Mouse (Mus musculus) MEL (cell line): Measurements from ENCODE around the gene Plcb3.

Experiments
- CHD2 ChIP-seq: IDR thresholded peaks from 2 replicates; pipeline ENCODE4 v1.6.1; 2011; ENCODE audit warnings: low read length, improper control_type of control experiment
- CTCF ChIP-seq, 3 experiments: IDR thresholded peaks in 2 of 3; conservative IDR thresholded peaks in 1 of 3; 2 replicates each; pipeline ENCODE4 v1.5.1; 2011 to 2012; ENCODE audit warnings: low read length in 3 of 3, low read depth in 2 of 3, mild to moderate bottlenecking in 2 of 3, improper control_type of control experiment in 1 of 3, inconsistent platforms in 1 of 3, mixed read lengths in 1 of 3, moderate library complexity in 1 of 3; ENCODE audit not compliant: control insufficient read depth in 1 of 3, insufficient read depth in 1 of 3, poor library complexity in 1 of 3, severe bottlenecking in 1 of 3
- E2F4 ChIP-seq: IDR thresholded peaks from 2 replicates; pipeline ENCODE4 v1.6.1; 2011; ENCODE audit warnings: low read depth, low read length, improper control_type of control experiment, borderline replicate concordance
- GABPA ChIP-seq: IDR thresholded peaks from 2 replicates; pipeline ENCODE4 v1.6.1; 2012; ENCODE audit warnings: low read depth, mild to moderate bottlenecking, inconsistent platforms, low read length, improper control_type of control experiment, moderate library complexity
- GATA1 ChIP-seq: IDR thresholded peaks from 2 replicates; pipeline ENCODE4 v1.6.1; 2011; ENCODE audit warnings: low read depth, low read length, improper control_type of control experiment
- NELFE ChIP-seq: IDR thresholded peaks from 2 replicates; pipeline ENCODE4 v1.6.1; 2011; ENCODE audit warnings: low read depth, low read length, improper control_type of control experiment
- POLR2A ChIP-seq, 2 experiments: IDR thresholded peaks; 2 replicates each; pipeline ENCODE4 v1.6.1; 2011 to 2012; ENCODE audit warnings: low read length in 2 of 2, mild to moderate bottlenecking in 2 of 2, control low read depth in 1 of 2, improper control_type of control experiment in 1 of 2, low read depth in 1 of 2, moderate library complexity in 1 of 2; ENCODE audit not compliant: control insufficient read depth in 1 of 2, insufficient read depth in 1 of 2, poor library complexity in 1 of 2
- POLR2AphosphoS5 ChIP-seq: IDR thresholded peaks from 2 replicates; pipeline ENCODE4 v1.6.1; 2012; ENCODE audit warnings: low read depth, borderline replicate concordance, mild to moderate bottlenecking, inconsistent platforms, low read length, moderate library complexity, mixed read lengths
- RAD21 ChIP-seq: IDR thresholded peaks from 2 replicates; pipeline ENCODE4 v1.6.1; 2011; ENCODE audit warnings: mild to moderate bottlenecking, low read depth, low read length, improper control_type of control experiment
- SIN3A ChIP-seq: IDR thresholded peaks from 2 replicates; pipeline ENCODE4 v1.6.1; 2012; ENCODE audit warnings: low read length, improper control_type of control experiment, inconsistent platforms
- TAL1 ChIP-seq: IDR thresholded peaks from 2 replicates; pipeline ENCODE4 v1.6.1; 2012; ENCODE audit warnings: mild to moderate bottlenecking, inconsistent platforms, low read length, moderate library complexity, mixed read lengths
- ZC3H11A ChIP-seq: IDR thresholded peaks from 2 replicates; pipeline ENCODE4 v1.6.1; 2012; ENCODE audit warnings: low read depth, mild to moderate bottlenecking, inconsistent platforms, low read length, improper control_type of control experiment

DNA sequence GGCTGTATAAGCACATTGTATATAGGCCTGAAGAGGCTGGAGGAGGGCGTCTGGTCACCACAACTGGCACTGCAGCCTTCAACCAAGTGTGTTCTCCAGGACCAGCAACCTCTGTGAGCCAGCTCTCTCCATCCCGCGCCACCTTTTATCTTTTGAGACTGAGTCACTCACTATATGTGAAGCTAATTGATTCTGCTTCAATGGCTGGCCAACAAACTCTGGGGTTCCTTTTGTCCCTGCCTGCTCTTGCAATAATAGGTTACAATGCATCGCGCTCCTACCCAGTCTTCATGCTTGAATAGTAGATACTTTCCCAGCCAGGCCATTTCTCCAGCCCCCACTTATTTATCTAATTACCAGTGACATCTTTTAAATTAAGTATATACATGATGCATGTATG, 7.4 kb upstream of the Plcb3 start:
- TF ChIP-seq E2F4 (no peak), RAD21 (no peak), NELFE (no peak), POLR2A (IDR thresholded peaks at IDR 0.05; ENCODE audit: control insufficient read depth in 1 of 2, insufficient read depth in 1 of 2, low read depth in 1 of 2, low read length in 2 of 2, poor library complexity in 1 of 2) (no peak), CTCF (IDR thresholded peaks at IDR 0.05 in 2 of 3, conservative IDR thresholded peaks at IDR 0.05 in 1 of 3; ENCODE audit: control insufficient read depth in 1 of 3, insufficient read depth in 1 of 3, low read depth in 2 of 3, low read length in 3 of 3, poor library complexity in 1 of 3, severe bottlenecking in 1 of 3) (no peak), GATA1 (no peak), GABPA (no peak), ZC3H11A (no peak), CHD2 (no peak), TAL1 (no peak), SIN3A (no peak), POLR2AphosphoS5 (no peak)
